Mouse (Mus musculus) adrenal gland, adult (tissue): ENCODE measurements at regions not wholly inside any gene's neighbourhood (a gene's known extent, or its start where the extent isn't known, plus 50 kb on each side); places are given as distances from the start of the nearest gene placed in this dataset.

ENCODE experiments used
- DNase-seq, 2 experiments: peaks; one replicate each; pipeline ENCODE4 v3.0.0; 2022 to 2023; ENCODE audit warnings: low spot score in 1 of 2; ENCODE audit not compliant: inconsistent age in 2 of 2

GRCm38 (mm10) chr14:12876417-12877336, 53.8 kb upstream of the Cadps start:
- DNase-seq, result no peak
